8 mouse cellular contexts compared by ENCODE assay signal in the genomic region with DNA sequence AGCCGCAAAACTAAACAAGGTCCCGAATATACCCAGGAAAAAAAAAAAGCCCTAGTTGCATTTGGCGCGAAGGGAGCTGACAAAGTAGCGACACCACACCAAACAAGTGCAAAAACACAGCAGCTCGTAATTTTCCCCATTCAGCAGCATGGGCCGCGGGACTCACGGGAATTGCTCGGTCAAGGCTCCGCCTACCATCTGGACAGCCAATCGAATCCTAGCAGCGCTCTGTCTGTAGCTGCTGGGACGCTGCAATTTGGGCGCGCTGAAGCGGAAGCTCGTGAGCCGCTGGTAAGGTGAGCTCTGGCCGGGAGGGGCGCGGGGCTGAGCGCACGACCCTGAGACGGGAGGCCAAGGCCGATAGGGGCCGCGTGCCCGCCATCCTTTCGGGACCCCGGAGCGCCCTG. TPM values are rescaled to one million over a fixed set of nuclear protein-coding genes. Genes with fewer than 3 reads are reported as not detected.
A peak's percentile ranks its signal among the peaks of the same experiment; 100 is the strongest.
DNase-seq lines count a peak whose midpoint lies in the region; ATAC-seq lines count a peak whose summit lies in the region.

Blvra (plus strand) TSS at position 231 of the 407 bp plus-strand sequence.

- WGBS in heart, embryonic 14.5 days = under 1% methylated on average over 32 of the region's 32 CpGs
- under 1% methylated on average over 26 of the region's 32 CpGs for whole genome bisulfite sequencing in liver, embryonic 13.5 days (ENCODE audit: insufficient replicate concordance)
- WGBS in stomach, embryonic 16.5 days = under 1% methylated on average over 32 of the region's 32 CpGs

- peaks cover 0 to 4% of the 10 kb centered on the region in 2 experiments; a peak in 1 of 4 replicates for H3K4me1 ChIP-seq in heart, embryonic 14.5 days (ENCODE audit: control insufficient read depth in 2 of 2, insufficient read depth in 2 of 2, low read length in 2 of 2)
- peaks cover 23% of the 10 kb centered on the region for H3K4me1 ChIP-seq in liver, embryonic 13.5 days (replicated peaks)
- H3K4me1 ChIP-seq in stomach, embryonic 16.5 days (ENCODE audit: control insufficient read depth, insufficient read depth, low read length) = peaks cover 7% of the 10 kb centered on the region; the same call in 1 of the 2 replicates

- peak; percentile 100 for ATAC-seq in CD4-positive, CD25-positive, alpha-beta regulatory T cell, adult 4 months
- ATAC-seq in heart, embryonic 14.5 days (ENCODE audit: insufficient number of reproducible peaks, insufficient read depth, low FRiP score, low read depth) = peak; percentile 98
- peak; percentile 99 for ATAC-seq in liver, embryonic 13.5 days (ENCODE audit: low read depth)
- peak; percentile 99 for ATAC-seq in stomach, embryonic 16.5 days (ENCODE audit: insufficient read depth, low FRiP score)

- peaks cover 16% of the 10 kb centered on the region for H3K36me3 ChIP-seq in heart, embryonic 14.5 days (ENCODE audit: control insufficient read depth, insufficient read depth, low read length)
- peaks cover 4% of the 10 kb centered on the region for H3K36me3 ChIP-seq in liver, embryonic 13.5 days
- 0 out of 2 replicates have a peak, but pooled peaks cover 3% of the 10 kb centered on the region for H3K36me3 ChIP-seq in stomach, embryonic 16.5 days (ENCODE audit: control insufficient read depth, insufficient read depth, low read length)

- H3K4me3 ChIP-seq in heart, embryonic 14.5 days (ENCODE audit: control insufficient read depth in 1 of 2, insufficient read depth in 1 of 2, low read depth in 1 of 2, low read length in 2 of 2) = peak within 1 kb of the TSS; percentile 61 to 62
- H3K4me3 ChIP-seq in liver, embryonic 13.5 days (replicated peaks) = peak within 1 kb of the TSS; percentile 78
- peak within 1 kb of the TSS; percentile 84 for H3K4me3 ChIP-seq in stomach, embryonic 16.5 days (replicated peaks; ENCODE audit: low read length)

- H3K27ac ChIP-seq in heart, embryonic 14.5 days (replicated peaks in 1 of 2; ENCODE audit: control insufficient read depth in 1 of 2, insufficient read depth in 1 of 2, low read depth in 2 of 2, low read length in 2 of 2) = peak within 1 kb of the TSS; percentile 35 to 65
- H3K27ac ChIP-seq in liver, embryonic 13.5 days = peak within 1 kb of the TSS; percentile 77
- peak within 1 kb of the TSS; percentile 67 for H3K27ac ChIP-seq in stomach, embryonic 16.5 days (ENCODE audit: low read length)

- H3K4me2 ChIP-seq in heart, embryonic 14.5 days (ENCODE audit: low read length) = peak within 1 kb of the TSS; percentile 75
- H3K4me2 ChIP-seq in liver, embryonic 13.5 days = peak within 1 kb of the TSS; percentile 90
- peak within 1 kb of the TSS; percentile 86 for H3K4me2 ChIP-seq in stomach, embryonic 16.5 days (ENCODE audit: low read depth, low read length)

- H3K27me3 ChIP-seq in heart, embryonic 14.5 days (ENCODE audit: control insufficient read depth, insufficient read depth, low read length) = no peaks in the 10 kb centered on the region
- H3K27me3 ChIP-seq in liver, embryonic 13.5 days = no peaks in the 10 kb centered on the region
- H3K27me3 ChIP-seq in stomach, embryonic 16.5 days (ENCODE audit: control insufficient read depth, insufficient read depth, low read length) = no peaks in the 10 kb centered on the region

- no peaks in the 10 kb centered on the region for H3K9me3 ChIP-seq in heart, embryonic 14.5 days (ENCODE audit: control insufficient read depth, low read length)
- H3K9me3 ChIP-seq in liver, embryonic 13.5 days (replicated peaks) = no peaks in the 10 kb centered on the region
- H3K9me3 ChIP-seq in stomach, embryonic 16.5 days (replicated peaks; ENCODE audit: control insufficient read depth, low read length) = no peaks in the 10 kb centered on the region

- peak within 1 kb of the TSS; percentile 79 for H3K9ac ChIP-seq in heart, embryonic 14.5 days (ENCODE audit: low read length)
- peak within 1 kb of the TSS; percentile 83 for H3K9ac ChIP-seq in liver, embryonic 13.5 days
- peak within 1 kb of the TSS; percentile 88 for H3K9ac ChIP-seq in stomach, embryonic 16.5 days (ENCODE audit: low read length)

- DNase-seq in c-Kit-negative CD71-positive TER-119-positive erythroid progenitor cells, embryonic 14.5 days (ENCODE audit: low read depth, low spot score) = peak; percentile 80
- peak; percentile 77 for DNase-seq in fibroblast of lung, adult 2 months (ENCODE audit: low read depth)
- DNase-seq in kidney, postnatal 14 days = peak; percentile 95
- DNase-seq in liver, embryonic 13.5 days = peak; percentile 88
- DNase-seq in neural tube, embryonic 10.5 days (ENCODE audit: extremely low spot score, low spot score) = peak; percentile 88

RNA-seq across cellular contexts. Expression of gene Blvra, which starts in this region (rescaled TPM):
- polyA plus RNA-seq in CD4-positive, CD25-positive, alpha-beta regulatory T cell, adult 4 months (2017; shearing (Covaris generic)) = 100 to 1,000 TPM; 105 to 107 TPM
- polyA plus RNA-seq in heart, embryonic 14.5 days (2014; fragmentation: Nextera tagmentation; extraction: Ambion mirVana) = 39.9 and 45.5 TPM in 2 replicates
- polyA plus RNA-seq in liver, embryonic 13.5 days (2015; fragmentation: Nextera tagmentation; extraction: Ambion mirVana) = 71.8 and 72.2 TPM in 2 replicates
- 52.3 and 52.4 TPM in 2 replicates for polyA plus RNA-seq in stomach, embryonic 16.5 days (2015; fragmentation: Nextera tagmentation; extraction: Ambion mirVana)

Comparison
In these comparisons a context has a peak if more than half of its experiments do, and no peak if none do; other contexts are left out.
1. Peak in every context shown above with its lines: DNase-seq, ATAC-seq, H3K4me3 ChIP-seq and H3K27ac ChIP-seq.